Mouse (Mus musculus) stomach, postnatal 0 days (tissue): ENCODE data around the gene Flnb. TPM values are rescaled to one million over a fixed set of nuclear protein-coding genes. Genes with fewer than 3 reads are reported as not detected.

Experiments used
- ATAC-seq: fragments of 200-750 bp; cut with Nextera tagmentation; 2 replicates; pipeline ENCODE4 v1.8.0; 2017; ENCODE audit not compliant: low FRiP score, low TSS enrichment
- DNase-seq: peaks from one replicate; pipeline ENCODE4 v3.0.0-alpha.2; 2016; ENCODE audit warnings: low spot score
- H3K27ac ChIP-seq: fragments of 300-500 bp; sonication (generic); replicated peaks from 2 replicates; pipeline ENCODE4 v1.5.1; 2014; ENCODE audit warnings: mild to moderate bottlenecking, control low read depth
- H3K27me3 ChIP-seq: fragments of 300-500 bp; sonication (generic); 2 replicates; pipeline ENCODE4 v1.6.1; 2014; ENCODE audit warnings: low read length; ENCODE audit not compliant: control insufficient read depth, insufficient read depth
- H3K36me3 ChIP-seq: fragments of 300-500 bp; sonication (generic); 2 replicates; pipeline ENCODE4 v1.6.1; 2014; ENCODE audit warnings: low read length, mixed read lengths; ENCODE audit not compliant: control insufficient read depth, insufficient read depth
- H3K4me1 ChIP-seq: fragments of 300-500 bp; sonication (generic); replicated peaks from 2 replicates; pipeline ENCODE4 v1.6.1; 2014; ENCODE audit warnings: antibody characterized with exemption; ENCODE audit not compliant: control insufficient read depth, insufficient read depth
- H3K4me2 ChIP-seq: fragments of 300-500 bp; sonication (generic); replicated peaks from 2 replicates; pipeline ENCODE4 v1.6.1; 2014; ENCODE audit warnings: low read depth, mild to moderate bottlenecking, control low read depth, moderate library complexity
- H3K4me3 ChIP-seq: fragments of 300-500 bp; sonication (generic); 2 replicates; pipeline ENCODE4 v1.5.1; 2014; ENCODE audit warnings: low read depth, low read length, control low read depth
- H3K9ac ChIP-seq: fragments of 300-500 bp; sonication (generic); 2 replicates; pipeline ENCODE4 v1.6.1; 2014; ENCODE audit warnings: mild to moderate bottlenecking, low read length, control low read depth, mixed read lengths
- H3K9me3 ChIP-seq: fragments of 300-500 bp; sonication (generic); 2 replicates; pipeline ENCODE4 v1.6.1; 2016; ENCODE audit warnings: low read length; ENCODE audit not compliant: control insufficient read depth
- CTCF ChIP-seq: IDR thresholded peaks from 2 replicates; pipeline ENCODE4 v1.5.1; 2016; ENCODE audit warnings: antibody characterized with exemption, low read depth, mild to moderate bottlenecking, moderate library complexity
- EP300 ChIP-seq: optimal IDR thresholded peaks from 2 replicates; pipeline ENCODE3; 2016; ENCODE audit warnings: antibody characterized with exemption
- WGBS: fragments of 180-500 bp; shearing (Covaris S2); extraction: QIAGEN DNeasy Blood & Tissue Kit; methylation state at CpG from one replicate; pipeline ENCODE4 v1.1.7; 2014; 5-methylcytosine and 5-hydroxymethylcytosine counted together
- polyA plus RNA-seq: library from polyadenylated mRNA; unstranded; fragments of >200 nt; fragmentation: Nextera tagmentation; extraction: Ambion mirVana; gene quantifications from 2 replicates; pipeline ENCODE4 v1.2.1, GENCODE M21; 2015

Flnb gene
- polyA plus RNA-seq, 1 experiment from 2014 or later, result 8.3 TPM

DNA sequence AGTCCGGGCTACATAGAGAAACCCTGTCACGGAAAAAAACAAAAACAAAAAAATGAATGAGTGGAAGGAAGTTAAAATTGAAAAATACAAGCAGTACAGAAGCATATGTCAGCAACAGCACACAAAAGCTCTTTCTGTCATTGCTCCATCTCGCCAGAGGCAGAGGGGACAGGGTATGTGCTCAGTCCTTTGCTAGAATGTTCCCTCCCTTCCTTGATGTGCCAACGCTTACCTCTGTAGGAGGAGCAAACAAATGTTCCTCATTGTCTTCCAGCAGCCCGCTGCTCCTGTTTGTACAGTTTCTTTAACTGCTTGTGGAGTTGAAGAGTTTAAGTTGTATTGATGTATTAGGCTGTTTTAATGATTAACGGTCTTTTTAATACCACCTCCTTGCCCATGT lies 37.3 kb downstream of the Flnb start:
- peaks cover 6% of the 10 kb centered on the region for H3K4me1 ChIP-seq
- ATAC-seq, result no peak

DNA sequence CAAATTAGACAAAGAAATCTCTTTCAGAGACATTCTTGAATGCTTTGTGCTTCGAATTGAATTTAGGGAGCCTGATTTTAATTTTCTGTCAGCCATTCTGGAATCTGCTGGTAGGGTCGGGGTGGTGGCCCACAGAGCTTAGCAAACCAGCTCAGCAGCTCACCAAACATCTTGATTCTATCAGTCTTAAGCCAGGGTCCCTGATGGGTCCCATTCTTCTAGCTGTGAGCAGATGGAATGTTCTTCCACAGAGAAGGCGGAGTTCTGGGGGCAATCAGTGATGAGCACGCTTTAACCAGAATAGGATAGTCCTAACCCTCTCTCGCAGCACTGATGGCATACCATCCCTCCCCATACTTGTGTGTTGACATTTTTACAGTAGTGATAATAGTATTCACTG lies 37.7 kb downstream of the Flnb start:
- TF ChIP-seq EP300 (no peak), CTCF (no peak)
- Histone ChIP-seq H3K27ac (peak overlapping the region; percentile 30; the same call in 1 of the 2 replicates), H3K9me3 (no peaks in the 10 kb centered on the region), H3K4me2 (no peak overlapping the region), H3K4me3 (no peak overlapping the region), H3K9ac (no peak overlapping the region), H3K4me1 (peaks cover 6% of the 10 kb centered on the region), H3K27me3 (no peaks in the 10 kb centered on the region), H3K36me3 (no peaks in the 10 kb centered on the region)
- WGBS, result 39% methylated on average over 5 of the region's 5 CpGs
- no peak for DNase-seq
- no peak for ATAC-seq

More for the DNA sequence above, 37.3 kb downstream of the Flnb start:
- Histone ChIP-seq H3K36me3 (no peaks in the 10 kb centered on the region), H3K27ac (no peak overlapping the region), H3K9me3 (no peaks in the 10 kb centered on the region), H3K9ac (no peak overlapping the region), H3K4me3 (no peak overlapping the region), H3K27me3 (no peaks in the 10 kb centered on the region), H3K4me2 (no peak overlapping the region)
- TF ChIP-seq EP300, result no peak
- no peak for TF ChIP-seq CTCF
- WGBS, result 53% methylated on average over 6 of the region's 6 CpGs
- no peak for DNase-seq

DNA sequence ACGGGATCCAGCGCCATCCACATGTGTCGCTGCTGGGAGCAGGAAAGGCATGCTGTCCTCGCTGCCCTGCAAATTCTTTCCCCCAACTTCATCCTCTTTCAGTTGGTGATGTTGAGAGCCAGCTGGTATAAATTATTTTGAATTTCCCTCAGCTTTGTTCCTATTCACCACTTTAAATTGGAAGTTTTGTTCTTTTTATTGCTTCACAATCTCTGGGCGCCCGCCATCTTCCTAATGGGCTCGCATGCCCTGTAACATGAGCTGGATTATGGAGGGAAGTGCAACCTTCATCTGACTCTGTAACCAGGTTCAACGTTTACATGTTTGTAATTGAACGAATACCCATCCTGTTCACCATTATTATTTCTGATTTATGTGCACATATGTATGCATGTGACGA lies 38.6 kb downstream of the Flnb start:
- H3K4me1 ChIP-seq, result peaks cover 5% of the 10 kb centered on the region; the same call in 1 of the 2 replicates
- no peaks in the 10 kb centered on the region for H3K9me3 ChIP-seq
- no peak overlapping the region for H3K27ac ChIP-seq
- H3K27me3 ChIP-seq, result no peaks in the 10 kb centered on the region
- ATAC-seq, result no peak
- DNase-seq, result no peak
- H3K4me3 ChIP-seq, result no peak overlapping the region
- TF ChIP-seq CTCF (no peak), EP300 (no peak)
- H3K9ac ChIP-seq, result no peak overlapping the region
- 82% methylated on average over 10 of the region's 10 CpGs for WGBS
- H3K36me3 ChIP-seq, result no peaks in the 10 kb centered on the region
- no peak overlapping the region for H3K4me2 ChIP-seq

DNA sequence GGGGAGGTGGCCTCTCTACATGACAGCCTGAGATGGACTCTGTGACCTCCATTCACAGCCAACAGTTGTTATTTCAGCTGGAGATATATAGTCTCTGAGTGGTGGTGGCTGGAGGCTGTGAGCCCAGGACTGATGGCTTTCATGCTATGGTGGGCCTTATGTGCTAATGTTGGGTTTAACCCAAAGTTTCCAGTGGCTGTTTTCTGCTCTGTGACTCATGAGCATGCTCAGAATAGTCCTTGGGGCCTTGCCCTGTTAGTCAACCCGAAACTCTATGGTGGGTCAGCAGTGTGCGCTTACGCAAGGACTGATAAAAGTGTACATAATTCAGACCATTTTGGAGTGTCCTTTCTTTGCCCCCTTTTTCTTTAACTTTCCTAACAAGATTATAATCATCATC lies 40.1 kb downstream of the Flnb start:
- Histone ChIP-seq H3K9ac (no peak overlapping the region), H3K4me2 (no peak overlapping the region), H3K36me3 (no peaks in the 10 kb centered on the region), H3K27ac (no peak overlapping the region), H3K27me3 (no peaks in the 10 kb centered on the region), H3K4me1 (no peaks in the 10 kb centered on the region; the same call in 1 of the 2 replicates), H3K4me3 (no peak overlapping the region), H3K9me3 (no peaks in the 10 kb centered on the region)
- DNase-seq (no peak), ATAC-seq (no peak)
- 80% methylated on average over 3 of the region's 3 CpGs for WGBS
- no peak for TF ChIP-seq CTCF
- no peak for TF ChIP-seq EP300

DNA sequence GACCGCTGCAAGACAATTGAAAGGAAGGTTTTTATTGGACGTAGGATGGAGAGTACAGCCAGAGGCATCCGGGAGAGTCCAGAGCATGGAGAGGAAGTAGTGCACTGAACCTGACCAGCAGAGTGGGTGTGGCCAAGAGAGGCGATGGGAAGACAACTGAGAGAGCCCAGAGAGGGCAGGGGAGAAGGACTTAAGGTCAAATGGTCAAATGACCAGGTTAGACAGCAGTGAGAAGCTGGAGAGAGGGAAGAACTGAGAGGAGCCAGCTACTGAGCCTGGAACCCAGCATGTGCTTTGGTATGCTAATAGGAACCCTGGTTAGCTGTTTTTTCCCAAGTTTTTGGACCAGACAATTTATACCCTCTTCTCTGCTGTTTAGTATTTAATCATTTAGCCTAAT lies 40.7 kb downstream of the Flnb start:
- 58% methylated on average over 4 of the region's 4 CpGs for WGBS
- Histone ChIP-seq H3K4me3 (no peak overlapping the region), H3K9ac (no peak overlapping the region), H3K9me3 (no peaks in the 10 kb centered on the region), H3K27me3 (no peaks in the 10 kb centered on the region), H3K27ac (no peak overlapping the region), H3K36me3 (no peaks in the 10 kb centered on the region), H3K4me1 (no peaks in the 10 kb centered on the region; the same call in 1 of the 2 replicates), H3K4me2 (no peak overlapping the region)
- ATAC-seq (no peak), DNase-seq (no peak)
- no peak for TF ChIP-seq EP300
- no peak for TF ChIP-seq CTCF

DNA sequence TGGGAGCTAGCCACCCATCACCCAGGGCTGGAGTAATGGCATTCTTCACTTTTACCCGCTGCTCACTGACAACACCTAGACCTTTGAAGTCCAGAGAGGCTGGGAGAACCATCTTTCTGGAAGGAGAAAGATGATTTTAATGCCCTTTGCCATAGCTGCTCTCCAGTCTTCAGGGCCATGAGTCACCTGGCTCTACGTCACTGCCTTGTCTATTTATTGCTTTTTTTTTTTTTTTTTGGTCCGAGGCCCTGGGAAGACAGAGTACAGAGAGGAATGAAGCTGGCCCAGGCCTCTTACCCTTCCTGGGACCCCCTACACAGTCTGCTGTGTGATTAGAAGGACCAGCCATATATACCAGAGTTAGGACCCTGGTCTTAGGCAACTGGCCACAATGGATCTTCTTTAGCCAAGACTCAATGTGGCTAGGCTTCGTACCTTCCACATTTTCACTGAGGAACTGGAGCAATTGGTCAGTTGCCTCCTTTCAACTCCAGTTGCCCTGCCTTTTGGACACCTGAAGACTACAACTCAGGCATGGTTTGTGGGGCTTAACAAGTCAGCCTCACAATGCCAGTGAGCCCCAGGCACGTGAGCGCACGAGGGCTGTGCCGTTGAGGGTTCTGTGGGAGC lies 42.9 kb downstream of the Flnb start:
- Histone ChIP-seq H3K9me3 (no peaks in the 10 kb centered on the region), H3K4me3 (no peak overlapping the region), H3K9ac (no peak overlapping the region), H3K27me3 (no peaks in the 10 kb centered on the region), H3K4me2 (no peak overlapping the region), H3K36me3 (no peaks in the 10 kb centered on the region), H3K27ac (no peak overlapping the region), H3K4me1 (peaks cover 5% of the 10 kb centered on the region; the same call in 1 of the 2 replicates)
- ATAC-seq (no peak), DNase-seq (no peak)
- 82% methylated on average over 8 of the region's 8 CpGs for WGBS
- no peak for TF ChIP-seq CTCF
- no peak for TF ChIP-seq EP300
